Mouse (Mus musculus) MEL (cell line): ENCODE results near the gene Efs.

ENCODE experiments used
- CTCF ChIP-seq, 3 experiments: IDR thresholded peaks in 2 of 3; conservative IDR thresholded peaks in 1 of 3; 2 replicates each; pipeline ENCODE4 v1.5.1; 2011 to 2012; ENCODE audit warnings: low read length in 3 of 3, low read depth in 2 of 3, mild to moderate bottlenecking in 2 of 3, improper control_type of control experiment in 1 of 3, inconsistent platforms in 1 of 3, mixed read lengths in 1 of 3, moderate library complexity in 1 of 3; ENCODE audit not compliant: control insufficient read depth in 1 of 3, insufficient read depth in 1 of 3, poor library complexity in 1 of 3, severe bottlenecking in 1 of 3
- E2F4 ChIP-seq: IDR thresholded peaks from 2 replicates; pipeline ENCODE4 v1.6.1; 2011; ENCODE audit warnings: low read depth, low read length, improper control_type of control experiment, borderline replicate concordance
- EP300 ChIP-seq, 2 experiments: IDR thresholded peaks; 2 replicates each; pipeline ENCODE4 v1.6.1; 2011; ENCODE audit warnings: improper control_type of control experiment in 2 of 2, low read length in 2 of 2, low read depth in 1 of 2, mild to moderate bottlenecking in 1 of 2
- GATA1 ChIP-seq: IDR thresholded peaks from 2 replicates; pipeline ENCODE4 v1.6.1; 2011; ENCODE audit warnings: low read depth, low read length, improper control_type of control experiment
- MXI1 ChIP-seq: IDR thresholded peaks from 2 replicates; pipeline ENCODE4 v1.6.1; 2011; ENCODE audit warnings: mild to moderate bottlenecking, low read depth, low read length, improper control_type of control experiment
- NELFE ChIP-seq: IDR thresholded peaks from 2 replicates; pipeline ENCODE4 v1.6.1; 2011; ENCODE audit warnings: low read depth, low read length, improper control_type of control experiment
- POLR2A ChIP-seq, 2 experiments: IDR thresholded peaks; 2 replicates each; pipeline ENCODE4 v1.6.1; 2011 to 2012; ENCODE audit warnings: low read length in 2 of 2, mild to moderate bottlenecking in 2 of 2, control low read depth in 1 of 2, improper control_type of control experiment in 1 of 2, low read depth in 1 of 2, moderate library complexity in 1 of 2; ENCODE audit not compliant: control insufficient read depth in 1 of 2, insufficient read depth in 1 of 2, poor library complexity in 1 of 2
- POLR2AphosphoS5 ChIP-seq: IDR thresholded peaks from 2 replicates; pipeline ENCODE4 v1.6.1; 2012; ENCODE audit warnings: low read depth, borderline replicate concordance, mild to moderate bottlenecking, inconsistent platforms, low read length, moderate library complexity, mixed read lengths
- SIN3A ChIP-seq: IDR thresholded peaks from 2 replicates; pipeline ENCODE4 v1.6.1; 2012; ENCODE audit warnings: low read length, improper control_type of control experiment, inconsistent platforms

- TF ChIP-seq POLR2A (IDR thresholded peaks at IDR 0.05; ENCODE audit: control insufficient read depth in 1 of 2, insufficient read depth in 1 of 2, low read depth in 1 of 2, low read length in 2 of 2, poor library complexity in 1 of 2), result no peak
- no peak for TF ChIP-seq CTCF (IDR thresholded peaks at IDR 0.05 in 2 of 3, conservative IDR thresholded peaks at IDR 0.05 in 1 of 3; ENCODE audit: control insufficient read depth in 1 of 3, insufficient read depth in 1 of 3, low read depth in 2 of 3, low read length in 3 of 3, poor library complexity in 1 of 3, severe bottlenecking in 1 of 3)
- TF ChIP-seq GATA1, result no peak
- TF ChIP-seq NELFE, result no peak
- no peak for TF ChIP-seq EP300 (IDR thresholded peaks at IDR 0.05; ENCODE audit: low read depth in 1 of 2, low read length in 2 of 2)
- no peak for TF ChIP-seq E2F4
- TF ChIP-seq POLR2AphosphoS5, result no peak
- TF ChIP-seq SIN3A, result no peak
- TF ChIP-seq MXI1, result no peak
Measured at GRCm38 (mm10) chr14:54932645-54933150, 6.8 kb upstream of the Efs start, which contains the start of gene Il25.
